Mouse (Mus musculus) midbrain, postnatal 0 days (tissue): ENCODE measurements around the gene Ost4. TPM values are rescaled to one million over a fixed set of nuclear protein-coding genes. Genes with fewer than 3 reads are reported as not detected.
A peak's percentile ranks its signal among the peaks of the same experiment; 100 is the strongest.

ENCODE experiments used
- ATAC-seq: fragments of 200-750 bp; cut with Nextera tagmentation; 2 replicates; pipeline ENCODE4 v1.8.0; 2017; ENCODE audit warnings: moderate number of reproducible peaks, mild to moderate bottlenecking, moderate TSS enrichment, moderate library complexity; ENCODE audit not compliant: low FRiP score
- DNase-seq: peaks from one replicate; pipeline ENCODE4 v3.0.0-alpha.2; 2015; ENCODE audit warnings: low spot score
- H3K27ac ChIP-seq: fragments of 300-500 bp; sonication (generic); 2 replicates; pipeline ENCODE4 v1.5.1; 2014; ENCODE audit warnings: low read depth, mild to moderate bottlenecking, low read length, mixed read lengths
- H3K27me3 ChIP-seq: fragments of 300-500 bp; sonication (generic); 2 replicates; pipeline ENCODE4 v1.6.1; 2014; ENCODE audit warnings: low read length, control low read depth, mixed read lengths; ENCODE audit not compliant: insufficient read depth
- H3K36me3 ChIP-seq: fragments of 300-500 bp; sonication (generic); 2 replicates; pipeline ENCODE4 v1.6.1; 2014; ENCODE audit warnings: low read length, control low read depth, mixed read lengths; ENCODE audit not compliant: insufficient read depth
- H3K4me1 ChIP-seq: fragments of 300-500 bp; sonication (generic); 2 replicates; pipeline ENCODE4 v1.6.1; 2014; ENCODE audit warnings: mild to moderate bottlenecking, control low read depth, antibody characterized with exemption, low read length, mixed read lengths; ENCODE audit not compliant: insufficient read depth
- H3K4me2 ChIP-seq: fragments of 300-500 bp; sonication (generic); 2 replicates; pipeline ENCODE4 v1.6.1; 2014; ENCODE audit warnings: low read depth, mild to moderate bottlenecking, low read length, mixed read lengths; ENCODE audit not compliant: poor library complexity, severe bottlenecking
- H3K4me3 ChIP-seq: fragments of 300-500 bp; sonication (generic); 2 replicates; pipeline ENCODE4 v1.5.1; 2014; ENCODE audit warnings: low read depth, mild to moderate bottlenecking, low read length, moderate library complexity
- H3K9ac ChIP-seq: fragments of 300-500 bp; sonication (generic); replicated peaks from 2 replicates; pipeline ENCODE4 v1.6.1; 2014; ENCODE audit warnings: mild to moderate bottlenecking, low read length, moderate library complexity, mixed read lengths; ENCODE audit not compliant: poor library complexity, severe bottlenecking
- H3K9me3 ChIP-seq: fragments of 300-500 bp; sonication (generic); 2 replicates; pipeline ENCODE4 v1.6.1; 2016; ENCODE audit warnings: low read length, control low read depth
- CTCF ChIP-seq: IDR thresholded peaks from 2 replicates; pipeline ENCODE4 v1.5.1; 2016; ENCODE audit warnings: antibody characterized with exemption, mild to moderate bottlenecking
- WGBS: fragments of 180-500 bp; shearing (Covaris S2); extraction: QIAGEN DNeasy Blood & Tissue Kit; methylation state at CpG from one replicate; pipeline ENCODE4 v1.1.7; 2014; 5-methylcytosine and 5-hydroxymethylcytosine counted together
- polyA plus RNA-seq: library from polyadenylated mRNA; unstranded; fragments of >200 nt; fragmentation: Nextera tagmentation; extraction: Ambion mirVana; gene quantifications from 2 replicates; pipeline ENCODE4 v1.2.1, GENCODE M21; 2015
- total RNA-seq: library from RNA; depleted of rRNA; stranded (reverse); fragments of >200 nt; gene quantifications from 2 replicates; pipeline ENCODE4 v1.2.3, GENCODE M21; 2014

Ost4 gene
- total and polyA plus RNA-seq, 2 experiments from 2014 or later: 123 to 175 TPM

DNA sequence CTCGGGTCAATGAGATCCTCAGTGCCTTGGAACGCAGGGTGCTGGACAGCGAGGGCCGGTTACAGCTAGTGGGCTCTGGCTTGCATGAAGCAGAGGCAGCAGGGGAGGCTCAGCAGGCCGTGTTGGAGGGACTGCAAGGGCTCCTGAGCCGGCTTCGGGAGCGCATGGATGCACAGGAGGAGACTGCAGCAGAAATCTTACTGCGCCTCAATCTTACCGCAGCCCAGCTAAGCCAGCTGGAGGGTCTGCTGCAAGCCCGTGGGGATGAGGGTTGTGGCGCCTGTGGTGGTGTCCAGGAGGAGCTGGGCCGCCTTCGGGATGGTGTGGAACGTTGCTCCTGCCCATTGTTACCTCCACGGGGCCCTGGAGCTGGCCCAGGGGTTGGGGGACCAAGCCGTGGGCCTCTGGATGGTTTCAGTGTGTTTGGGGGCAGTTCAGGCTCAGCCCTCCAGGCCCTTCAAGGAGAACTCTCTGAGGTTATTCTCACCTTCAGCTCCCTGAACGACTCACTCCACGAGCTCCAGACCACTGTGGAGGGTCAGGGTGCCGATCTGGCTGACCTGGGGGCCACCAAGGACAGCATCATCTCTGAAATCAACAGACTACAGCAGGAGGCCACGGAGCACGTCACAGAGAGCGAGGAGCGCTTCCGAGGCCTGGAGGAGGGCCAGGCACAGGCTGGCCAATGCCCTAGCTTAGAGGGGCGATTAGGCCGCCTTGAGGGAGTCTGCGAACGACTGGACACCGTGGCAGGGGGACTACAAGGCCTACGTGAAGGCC is 10.5 kb upstream of the Ost4 start:
- Histone ChIP-seq H3K4me2 (no peak overlapping the region), H3K9me3 (no peaks in the 10 kb centered on the region), H3K27ac (no peak overlapping the region), H3K36me3 (no peaks in the 10 kb centered on the region), H3K4me1 (peaks cover 3% of the 10 kb centered on the region; the same call in 1 of the 2 replicates), H3K4me3 (no peak overlapping the region), H3K9ac (no peak overlapping the region), H3K27me3 (no peaks in the 10 kb centered on the region)
- DNase-seq: no peak
- no peak for ATAC-seq
- no peak for TF ChIP-seq CTCF
- 86% methylated on average over 31 of the region's 31 CpGs for WGBS

DNA sequence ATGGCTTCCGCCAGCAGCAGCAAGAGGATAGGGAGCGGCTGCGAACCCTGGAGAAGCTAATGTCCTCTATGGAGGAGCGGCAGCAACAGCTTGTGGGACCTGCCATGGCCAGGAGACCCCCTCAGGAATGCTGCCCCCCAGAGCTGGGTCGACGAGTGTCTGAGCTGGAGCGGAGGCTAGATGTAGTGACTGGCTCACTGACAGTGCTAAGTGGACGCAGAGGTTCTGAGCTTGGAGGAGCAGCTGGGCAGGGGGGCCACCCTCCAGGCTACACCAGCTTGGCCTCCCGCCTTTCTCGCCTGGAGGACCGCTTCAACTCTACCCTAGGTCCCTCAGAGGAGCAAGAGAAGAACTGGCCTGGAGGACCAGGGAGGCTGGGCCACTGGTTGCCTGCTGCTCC is 9.8 kb upstream of the Ost4 start:
- no peak for TF ChIP-seq CTCF
- DNase-seq (no peak), ATAC-seq (no peak)
- no peaks in the 10 kb centered on the region for H3K9me3 ChIP-seq
- H3K4me2 ChIP-seq: no peak overlapping the region
- no peak overlapping the region for H3K9ac ChIP-seq
- H3K27ac ChIP-seq: no peak overlapping the region
- no peak overlapping the region for H3K4me3 ChIP-seq
- no peaks in the 10 kb centered on the region for H3K36me3 ChIP-seq
- no peaks in the 10 kb centered on the region for H3K27me3 ChIP-seq
- WGBS: 85% methylated on average over 11 of the region's 11 CpGs
- H3K4me1 ChIP-seq: peaks cover 3% of the 10 kb centered on the region; the same call in 1 of the 2 replicates

DNA sequence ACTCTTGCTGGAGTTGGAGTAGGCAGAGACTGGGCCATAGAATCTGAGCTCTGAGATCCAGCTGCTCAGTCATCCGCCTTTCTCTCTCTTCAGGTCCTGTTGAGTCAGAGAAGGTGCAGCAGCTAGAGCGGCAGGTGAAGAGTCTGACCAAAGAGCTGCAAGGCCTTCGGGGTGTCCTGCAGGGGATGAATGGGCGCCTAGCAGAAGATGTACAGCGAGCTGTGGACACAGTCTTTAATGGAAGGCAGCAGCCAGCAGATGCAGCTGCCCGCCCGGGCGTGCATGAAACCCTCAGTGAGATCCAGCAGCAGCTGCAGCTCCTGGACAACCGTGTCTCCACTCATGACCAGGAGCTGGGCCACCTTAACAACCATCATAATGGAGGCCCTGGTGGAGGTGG is 9.3 kb upstream of the Ost4 start:
- DNase-seq: no peak
- Histone ChIP-seq H3K4me1 (peaks cover 3% of the 10 kb centered on the region; the same call in 1 of the 2 replicates), H3K4me2 (no peak overlapping the region), H3K27me3 (no peaks in the 10 kb centered on the region), H3K9ac (no peak overlapping the region; the same call in 1 of the 2 replicates), H3K27ac (no peak overlapping the region), H3K9me3 (no peaks in the 10 kb centered on the region), H3K4me3 (no peak overlapping the region), H3K36me3 (no peaks in the 10 kb centered on the region)
- no peak for ATAC-seq
- TF ChIP-seq CTCF: no peak
- WGBS: 94% methylated on average over 9 of the region's 9 CpGs

DNA sequence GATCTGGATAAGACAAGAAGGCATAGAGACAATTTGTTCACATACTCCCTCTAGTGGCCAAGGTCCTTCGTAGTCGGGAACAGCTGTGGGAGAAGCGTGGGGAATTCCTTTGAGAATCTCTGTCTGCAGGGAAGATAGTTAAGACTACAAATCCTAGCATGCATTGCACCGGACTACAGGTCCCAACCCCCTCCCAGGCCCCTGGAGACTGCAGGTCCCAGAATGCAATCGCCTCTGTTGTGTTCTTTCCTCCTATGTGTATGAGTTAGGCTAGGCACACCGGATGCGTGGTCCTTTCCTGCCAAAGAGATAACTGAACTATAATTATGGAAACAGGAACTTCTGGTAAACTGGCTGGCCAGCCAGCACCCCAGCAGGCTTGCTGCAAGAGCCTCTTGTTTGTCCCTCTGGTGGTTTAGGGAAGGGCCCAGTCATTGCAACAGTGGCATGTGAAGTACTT is 8.4 kb upstream of the Ost4 start:
- 3% methylated on average over 7 of the region's 7 CpGs for WGBS
- H3K9ac ChIP-seq: no peak overlapping the region
- peak; percentile 79 for ATAC-seq
- H3K9me3 ChIP-seq: no peaks in the 10 kb centered on the region
- no peaks in the 10 kb centered on the region for H3K27me3 ChIP-seq
- H3K4me3 ChIP-seq: no peak overlapping the region
- peak; percentile 98 for DNase-seq
- peaks cover 3% of the 10 kb centered on the region; the same call in 1 of the 2 replicates for H3K4me1 ChIP-seq
- no peaks in the 10 kb centered on the region for H3K36me3 ChIP-seq
- no peak overlapping the region; the same call in 1 of the 2 replicates for H3K27ac ChIP-seq
- peak overlapping the region; percentile 24 for H3K4me2 ChIP-seq
- peak; percentile 85 for TF ChIP-seq CTCF

DNA sequence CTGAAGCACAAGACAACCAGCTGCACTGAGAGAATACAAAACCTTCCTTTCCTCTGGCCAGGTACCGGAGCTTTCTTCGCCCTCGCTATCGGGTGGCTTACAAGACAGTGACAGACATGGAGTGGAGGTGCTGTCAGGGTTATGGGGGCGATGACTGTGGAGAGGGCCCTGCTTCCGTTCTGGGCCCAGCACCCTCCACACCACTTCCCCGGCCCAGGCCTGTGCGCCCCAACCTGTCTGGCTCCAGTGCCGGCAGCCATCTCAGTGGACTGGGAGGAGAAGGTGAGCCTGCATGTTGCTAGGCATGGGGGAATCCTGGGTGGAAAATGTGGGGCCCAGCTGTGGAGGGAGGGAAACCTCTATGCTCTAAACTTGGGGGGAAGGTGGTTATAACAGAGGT is 7.9 kb upstream of the Ost4 start:
- Histone ChIP-seq H3K4me3 (no peak overlapping the region), H3K4me1 (peaks cover 3% of the 10 kb centered on the region; the same call in 1 of the 2 replicates), H3K4me2 (0 out of 2 replicates have a peak overlapping the region, but pooled peaks have one; percentile 24), H3K9me3 (no peaks in the 10 kb centered on the region), H3K27ac (0 out of 2 replicates have a peak overlapping the region, but pooled peaks have one; percentile 12), H3K9ac (no peak overlapping the region), H3K27me3 (no peaks in the 10 kb centered on the region), H3K36me3 (no peaks in the 10 kb centered on the region)
- WGBS: 64% methylated on average over 9 of the region's 9 CpGs
- no peak for TF ChIP-seq CTCF
- no peak for DNase-seq
- ATAC-seq: peak; percentile 22; the same call in 1 of the 2 replicates

DNA sequence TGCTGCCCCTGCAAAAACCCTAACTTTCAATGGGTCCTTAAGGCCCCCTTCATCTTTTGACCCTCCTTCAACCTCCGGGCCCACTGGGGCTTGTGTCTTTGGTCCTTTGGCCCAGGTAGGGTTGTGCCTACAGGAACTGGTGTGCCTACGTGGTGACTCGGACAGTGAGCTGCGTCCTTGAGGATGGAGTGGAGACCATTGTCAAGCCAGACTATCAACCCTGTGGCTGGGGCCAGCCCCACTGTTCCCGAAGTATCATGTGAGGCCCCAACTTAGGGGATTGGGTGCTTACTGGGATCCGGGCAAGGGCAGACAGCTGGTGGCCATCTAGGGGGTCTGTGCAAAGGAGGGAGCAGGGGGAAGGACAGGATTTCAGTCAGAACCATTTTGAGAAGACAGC is 7.3 kb upstream of the Ost4 start:
- H3K9me3 ChIP-seq: no peaks in the 10 kb centered on the region
- H3K4me1 ChIP-seq: peaks cover 3% of the 10 kb centered on the region; the same call in 1 of the 2 replicates
- H3K4me3 ChIP-seq: no peak overlapping the region
- H3K27me3 ChIP-seq: no peaks in the 10 kb centered on the region
- no peaks in the 10 kb centered on the region for H3K36me3 ChIP-seq
- 83% methylated on average over 6 of the region's 6 CpGs for WGBS
- H3K27ac ChIP-seq: 0 out of 2 replicates have a peak overlapping the region, but pooled peaks have one; percentile 12
- H3K4me2 ChIP-seq: no peak overlapping the region
- no peak for DNase-seq
- TF ChIP-seq CTCF: no peak
- H3K9ac ChIP-seq: no peak overlapping the region
- no peak for ATAC-seq
